ENCODE assay signal across 9 mouse cellular contexts in the genomic region with DNA sequence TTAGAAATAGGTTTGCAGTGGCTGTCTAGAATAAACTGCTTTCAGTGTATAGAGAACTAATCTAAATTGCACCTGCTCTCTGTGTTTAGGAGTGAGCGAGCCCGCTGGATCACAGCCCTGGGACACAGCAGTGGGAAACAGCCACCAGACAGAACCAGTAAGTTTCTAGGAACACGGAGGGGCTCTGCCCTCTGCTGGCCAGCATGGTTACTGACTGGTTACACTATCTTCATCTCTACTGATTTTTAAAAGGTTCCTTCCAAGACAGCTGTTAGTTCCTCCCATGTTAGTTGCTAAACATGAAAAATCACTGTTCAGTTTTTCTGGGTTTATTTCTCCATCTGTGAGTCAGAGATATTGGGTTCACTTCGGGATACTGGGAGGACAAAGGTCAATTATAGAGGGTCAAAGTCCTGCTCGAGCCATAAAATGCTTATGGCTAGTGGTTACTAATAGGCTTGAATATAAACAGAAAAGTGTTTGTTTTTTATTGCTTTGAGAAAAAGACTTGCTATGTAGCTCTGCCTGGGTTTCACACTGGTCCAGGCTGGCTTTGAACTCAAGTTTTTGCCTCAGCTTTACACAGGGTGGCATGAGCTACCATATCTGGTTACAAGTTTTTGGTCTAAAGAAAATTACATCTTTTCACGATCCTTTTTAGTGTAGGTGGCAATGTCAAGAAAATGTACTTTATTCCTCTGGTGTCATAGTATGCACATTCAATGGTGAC. TPM values are rescaled to one million over a fixed set of nuclear protein-coding genes. Genes with fewer than 3 reads are reported as not detected.
DNase-seq lines count a peak whose midpoint lies in the region; ATAC-seq and TF ChIP-seq lines count a peak whose summit lies in the region.
"Had no signal": no experiment of that assay in that cellular context is flagged by ENCODE, and none has a peak within 500 bp of the region (broad histone marks: within the 10 kb centered on the region; RNA-seq: fewer than 3 reads in every experiment).

No protein-coding gene starts in this region.

- H3K9ac ChIP-seq in kidney, embryonic 16.5 days (replicated peaks; ENCODE audit: low read length), result no peak overlapping the region
- H3K9ac ChIP-seq in limb, embryonic 14.5 days (ENCODE audit: low read depth, low read length, severe bottlenecking), result no peak overlapping the region
- H3K9ac ChIP-seq in neural tube, embryonic 11.5 days (ENCODE audit: low read length), result no peak overlapping the region
- H3K9ac ChIP-seq: embryonic facial prominence, embryonic 12.5 days had no signal

- H3K27me3 ChIP-seq in embryonic facial prominence, embryonic 10.5 days (replicated peaks; ENCODE audit: low read depth, poor library complexity, severe bottlenecking), result no peaks in the 10 kb centered on the region
- no peaks in the 10 kb centered on the region for H3K27me3 ChIP-seq in kidney, embryonic 16.5 days (ENCODE audit: insufficient read depth, low read length)
- H3K27me3 ChIP-seq in limb, embryonic 14.5 days (ENCODE audit: control insufficient read depth, insufficient read depth, low read length), result no peaks in the 10 kb centered on the region
- H3K27me3 ChIP-seq in neural tube, embryonic 11.5 days (ENCODE audit: control insufficient read depth, insufficient read depth, low read length), result no peaks in the 10 kb centered on the region
- H3K27me3 ChIP-seq: embryonic facial prominence, embryonic 12.5 days had no signal

- H3K36me3 ChIP-seq in embryonic facial prominence, embryonic 10.5 days (replicated peaks), result peaks cover 43% of the 10 kb centered on the region
- H3K36me3 ChIP-seq in kidney, embryonic 16.5 days (ENCODE audit: insufficient read depth, low read length), result peaks cover 22% of the 10 kb centered on the region
- H3K36me3 ChIP-seq in limb, embryonic 14.5 days (ENCODE audit: control insufficient read depth, insufficient read depth, low read length), result peaks cover 24% of the 10 kb centered on the region
- H3K36me3 ChIP-seq in neural tube, embryonic 11.5 days (ENCODE audit: control insufficient read depth, insufficient read depth, low read length), result no peaks in the 10 kb centered on the region

- no peak for TF ChIP-seq POLR2A in limb, embryonic 14.5 days (IDR thresholded peaks at IDR 0.05; ENCODE audit: borderline replicate concordance, extremely low read depth, insufficient read depth, insufficient read length)

- no peak overlapping the region for H3K4me3 ChIP-seq in embryonic facial prominence, embryonic 10.5 days
- no peak overlapping the region for H3K4me3 ChIP-seq in kidney, embryonic 16.5 days (ENCODE audit: low read length)
- H3K4me3 ChIP-seq in limb, embryonic 14.5 days (replicated peaks; ENCODE audit: low read length), result no peak overlapping the region
- H3K4me3 ChIP-seq in neural tube, embryonic 11.5 days (ENCODE audit: low read depth, low read length), result no peak overlapping the region
- H3K4me3 ChIP-seq: embryonic facial prominence, embryonic 12.5 days had no signal

- ATAC-seq in kidney, embryonic 16.5 days (ENCODE audit: low FRiP score, low TSS enrichment), result peak; percentile 80; the same call in 1 of the 2 replicates
- ATAC-seq in limb, embryonic 14.5 days (ENCODE audit: low FRiP score, low read depth), result peak; percentile 77
- ATAC-seq in neural tube, embryonic 11.5 days (ENCODE audit: insufficient read depth, low FRiP score, low TSS enrichment), result peak; percentile 71

- DNase-seq in CD4-positive helper T cell, adult 2 months (ENCODE audit: low read depth, low spot score), result peak; percentile 33
- DNase-seq in adrenal gland, postnatal 10 days, result peak; percentile 76
- peak; percentile 71 for DNase-seq in embryonic facial prominence, embryonic 10.5 days (ENCODE audit: low spot score)
- peak; percentile 11 to 35 for DNase-seq in heart, adult 9 months (ENCODE audit: low spot score in 2 of 2)
- peak; percentile 82 for DNase-seq in limb, embryonic 14.5 days (ENCODE audit: low spot score)
- DNase-seq in neural tube, embryonic 11.5 days (ENCODE audit: low spot score), result peak; percentile 72
- DNase-seq in thymus, postnatal 25 days, result peak; percentile 26

- 44% methylated on average over 6 of the region's 6 CpGs for WGBS in embryonic facial prominence, embryonic 10.5 days
- WGBS in kidney, embryonic 16.5 days, result 36% methylated on average over 6 of the region's 6 CpGs
- 34% methylated on average over 6 of the region's 6 CpGs for WGBS in limb, embryonic 14.5 days
- WGBS in neural tube, embryonic 11.5 days, result 42% methylated on average over 6 of the region's 6 CpGs

- no peaks in the 10 kb centered on the region for H3K9me3 ChIP-seq in embryonic facial prominence, embryonic 10.5 days
- H3K9me3 ChIP-seq in kidney, embryonic 16.5 days (ENCODE audit: low read length), result no peaks in the 10 kb centered on the region
- H3K9me3 ChIP-seq in limb, embryonic 14.5 days (ENCODE audit: control insufficient read depth, low read length), result no peaks in the 10 kb centered on the region
- no peaks in the 10 kb centered on the region for H3K9me3 ChIP-seq in neural tube, embryonic 11.5 days (ENCODE audit: control insufficient read depth, low read length)
- H3K9me3 ChIP-seq: embryonic facial prominence, embryonic 12.5 days had no signal

- H3K27ac ChIP-seq in embryonic facial prominence, embryonic 10.5 days (replicated peaks), result no peak overlapping the region
- no peak overlapping the region for H3K27ac ChIP-seq in kidney, embryonic 16.5 days (ENCODE audit: low read length)
- H3K27ac ChIP-seq in limb, embryonic 14.5 days (replicated peaks; ENCODE audit: low read depth, low read length), result no peak overlapping the region
- H3K27ac ChIP-seq in neural tube, embryonic 11.5 days (ENCODE audit: low read depth, low read length), result no peak overlapping the region
- H3K27ac ChIP-seq: embryonic facial prominence, embryonic 12.5 days had no signal

- H3K4me1 ChIP-seq in embryonic facial prominence, embryonic 10.5 days, result peaks cover 18% of the 10 kb centered on the region
- H3K4me1 ChIP-seq in kidney, embryonic 16.5 days (ENCODE audit: insufficient read depth, low read length), result no peaks in the 10 kb centered on the region
- H3K4me1 ChIP-seq in limb, embryonic 14.5 days (ENCODE audit: control insufficient read depth, insufficient read depth, low read length), result no peaks in the 10 kb centered on the region
- H3K4me1 ChIP-seq in neural tube, embryonic 11.5 days (ENCODE audit: control insufficient read depth, insufficient read depth, low read length), result peaks cover 7% of the 10 kb centered on the region; the same call in 1 of the 2 replicates

- no peak overlapping the region for H3K4me2 ChIP-seq in kidney, embryonic 16.5 days (replicated peaks; ENCODE audit: low read depth, low read length)
- no peak overlapping the region for H3K4me2 ChIP-seq in limb, embryonic 14.5 days (replicated peaks; ENCODE audit: low read depth, low read length, severe bottlenecking)
- H3K4me2 ChIP-seq in neural tube, embryonic 11.5 days (ENCODE audit: low read depth), result no peak overlapping the region
- H3K4me2 ChIP-seq: embryonic facial prominence, embryonic 12.5 days had no signal

RNA-seq across cellular contexts. Expression of a gene that starts 48.4 kb away (rescaled TPM):
- 10 to 100 TPM; 29.7 to 36.6 TPM for total RNA-seq in adrenal gland, postnatal 10 days (2021)
- 34.0 and 34.4 TPM in 2 replicates for polyA plus RNA-seq in embryonic facial prominence, embryonic 10.5 days (2016; fragmentation: Nextera tagmentation; extraction: Ambion mirVana)
- polyA plus RNA-seq in kidney, embryonic 16.5 days (2015; fragmentation: Nextera tagmentation; extraction: Ambion mirVana), result 18.2 and 24.4 TPM in 2 replicates
- 30.5 and 36.5 TPM in 2 replicates for polyA plus RNA-seq in limb, embryonic 14.5 days (2012; rRNA removed)
- 35.7 and 40.1 TPM in 2 replicates for polyA plus RNA-seq in limb, embryonic 14.5 days (2014; fragmentation: Nextera tagmentation; extraction: Ambion mirVana)
- polyA plus RNA-seq in neural tube, embryonic 11.5 days (2014; fragmentation: Nextera tagmentation; extraction: Ambion mirVana), result 49.9 and 51.9 TPM in 2 replicates

Comparison
In these comparisons a context has a peak if more than half of its experiments do, and no peak if none do; other contexts are left out.
1. DNase-seq: peak in every context shown above with its lines; median percentile 82 in limb, embryonic 14.5 days; 76 in adrenal gland, postnatal 10 days; 72 in neural tube, embryonic 11.5 days; 71 in embryonic facial prominence, embryonic 10.5 days; 33 in CD4-positive helper T cell, adult 2 months; 26 in thymus, postnatal 25 days; 23 in heart, adult 9 months.